Mouse (Mus musculus) hindbrain, embryonic 10.5 days (tissue): ENCODE measurements around the gene Dgkh. TPM values are rescaled to one million over a fixed set of nuclear protein-coding genes. Genes with fewer than 3 reads are reported as not detected.

ENCODE experiments used
- DNase-seq: peaks from one replicate; pipeline ENCODE4 v3.0.0-alpha.2; 2017; ENCODE audit warnings: low spot score
- H3K27ac ChIP-seq: fragments of 300-500 bp; sonication (generic); 2 replicates; pipeline ENCODE4 v1.5.1; 2016; ENCODE audit warnings: mild to moderate bottlenecking, moderate library complexity
- H3K27me3 ChIP-seq: fragments of 300-500 bp; sonication (generic); 2 replicates; pipeline ENCODE4 v1.6.1; 2016; ENCODE audit warnings: mild to moderate bottlenecking; ENCODE audit not compliant: poor library complexity, insufficient read depth, severe bottlenecking
- H3K36me3 ChIP-seq: fragments of 300-500 bp; sonication (generic); 2 replicates; pipeline ENCODE4 v1.6.1; 2016; ENCODE audit warnings: mild to moderate bottlenecking, moderate library complexity
- H3K4me1 ChIP-seq: fragments of 300-500 bp; sonication (generic); replicated peaks from 2 replicates; pipeline ENCODE4 v1.6.1; 2016; ENCODE audit warnings: mild to moderate bottlenecking
- H3K4me3 ChIP-seq: fragments of 300-500 bp; sonication (generic); 2 replicates; pipeline ENCODE4 v1.5.1; 2016; ENCODE audit warnings: mild to moderate bottlenecking, moderate library complexity
- H3K9me3 ChIP-seq: fragments of 300-500 bp; sonication (generic); 2 replicates; pipeline ENCODE4 v1.6.1; 2016; ENCODE audit warnings: mild to moderate bottlenecking, moderate library complexity
- WGBS: fragments of 180-500 bp; shearing (Covaris S2); methylation state at CpG from one replicate; pipeline ENCODE4 v1.1.7; 2016; 5-methylcytosine and 5-hydroxymethylcytosine counted together
- polyA plus RNA-seq: library from polyadenylated mRNA; unstranded; fragments of >200 nt; fragmentation: Nextera tagmentation; extraction: Ambion mirVana; gene quantifications from 2 replicates; pipeline ENCODE4 v1.2.1, GENCODE M21; 2016

Dgkh gene
- polyA plus RNA-seq, 1 experiment from 2014 or later: 0.88 TPM

- Histone ChIP-seq H3K4me3 (no peak overlapping the region), H3K4me1 (peaks cover 6% of the 10 kb centered on the region; the same call in 1 of the 2 replicates), H3K9me3 (no peaks in the 10 kb centered on the region), H3K27ac (no peak overlapping the region), H3K36me3 (no peaks in the 10 kb centered on the region), H3K27me3 (no peaks in the 10 kb centered on the region)
- DNase-seq: no peak
- WGBS: 77% methylated on average over 3 of the region's 3 CpGs
Measured at GRCm38 (mm10) chr14:78705616-78706015, 27.0 kb downstream of the Dgkh start.

- no peak overlapping the region for H3K4me3 ChIP-seq
- 92% methylated on average over 4 of the region's 4 CpGs for WGBS
Measured at GRCm38 (mm10) chr14:78703989-78704388, 28.6 kb downstream of the Dgkh start.

GRCm38 (mm10) chr14:78703361-78703760 lies 29.2 kb downstream of the Dgkh start:
- no peaks in the 10 kb centered on the region for H3K36me3 ChIP-seq
- H3K9me3 ChIP-seq: peaks cover 3% of the 10 kb centered on the region
- WGBS: 85% methylated on average over 6 of the region's 6 CpGs
- H3K27ac ChIP-seq: no peak overlapping the region
- no peak for DNase-seq
- H3K27me3 ChIP-seq: no peaks in the 10 kb centered on the region
- H3K4me1 ChIP-seq: peaks cover 10% of the 10 kb centered on the region; the same call in 1 of the 2 replicates
- H3K4me3 ChIP-seq: no peak overlapping the region

More at GRCm38 (mm10) chr14:78703989-78704388, 28.6 kb downstream of the Dgkh start:
- Histone ChIP-seq H3K9me3 (no peaks in the 10 kb centered on the region), H3K27me3 (no peaks in the 10 kb centered on the region), H3K27ac (no peak overlapping the region), H3K36me3 (no peaks in the 10 kb centered on the region), H3K4me1 (peaks cover 10% of the 10 kb centered on the region; the same call in 1 of the 2 replicates)
- no peak for DNase-seq

GRCm38 (mm10) chr14:78702048-78702447 lies 30.5 kb downstream of the Dgkh start:
- peaks cover 10% of the 10 kb centered on the region; the same call in 1 of the 2 replicates for H3K4me1 ChIP-seq
- no peaks in the 10 kb centered on the region for H3K36me3 ChIP-seq
- no peak overlapping the region for H3K27ac ChIP-seq
- 90% methylated on average over 4 of the region's 4 CpGs for WGBS
- H3K27me3 ChIP-seq: no peaks in the 10 kb centered on the region
- no peak overlapping the region for H3K4me3 ChIP-seq
- H3K9me3 ChIP-seq: peaks cover 4% of the 10 kb centered on the region
- no peak for DNase-seq

- H3K9me3 ChIP-seq: peaks cover 4% of the 10 kb centered on the region
- H3K27ac ChIP-seq: no peak overlapping the region
- DNase-seq: no peak
- no peaks in the 10 kb centered on the region for H3K36me3 ChIP-seq
- peaks cover 10% of the 10 kb centered on the region; the same call in 1 of the 2 replicates for H3K4me1 ChIP-seq
- WGBS: 86% methylated on average over 8 of the region's 8 CpGs
- H3K4me3 ChIP-seq: no peak overlapping the region
- no peaks in the 10 kb centered on the region for H3K27me3 ChIP-seq
Measured at GRCm38 (mm10) chr14:78701501-78701900, 31.1 kb downstream of the Dgkh start.

GRCm38 (mm10) chr14:78701087-78701486 lies 31.5 kb downstream of the Dgkh start:
- Histone ChIP-seq H3K4me3 (no peak overlapping the region), H3K4me1 (peaks cover 10% of the 10 kb centered on the region; the same call in 1 of the 2 replicates), H3K9me3 (peaks cover 4% of the 10 kb centered on the region), H3K27me3 (no peaks in the 10 kb centered on the region), H3K36me3 (no peaks in the 10 kb centered on the region), H3K27ac (no peak overlapping the region)
- no peak for DNase-seq
- 93% methylated on average over 9 of the region's 9 CpGs for WGBS

GRCm38 (mm10) chr14:78699634-78700033 lies 32.9 kb downstream of the Dgkh start:
- no peak overlapping the region for H3K4me3 ChIP-seq
- no peaks in the 10 kb centered on the region for H3K27me3 ChIP-seq
- peaks cover 4% of the 10 kb centered on the region for H3K9me3 ChIP-seq
- no peaks in the 10 kb centered on the region for H3K36me3 ChIP-seq
- H3K4me1 ChIP-seq: peaks cover 4% of the 10 kb centered on the region; the same call in 1 of the 2 replicates
- DNase-seq: no peak
- WGBS: 85% methylated on average over 3 of the region's 3 CpGs
- H3K27ac ChIP-seq: no peak overlapping the region

GRCm38 (mm10) chr14:78699196-78699595 lies 33.4 kb downstream of the Dgkh start:
- Histone ChIP-seq H3K27me3 (no peaks in the 10 kb centered on the region), H3K9me3 (peaks cover 4% of the 10 kb centered on the region), H3K4me3 (no peak overlapping the region), H3K4me1 (peaks cover 4% of the 10 kb centered on the region; the same call in 1 of the 2 replicates), H3K36me3 (no peaks in the 10 kb centered on the region), H3K27ac (no peak overlapping the region)
- no peak for DNase-seq
- WGBS: 87% methylated on average over 5 of the region's 5 CpGs

GRCm38 (mm10) chr14:78694121-78694520 lies 38.5 kb downstream of the Dgkh start:
- WGBS: 88% methylated on average over 8 of the region's 8 CpGs
- H3K36me3 ChIP-seq: no peaks in the 10 kb centered on the region
- no peak for DNase-seq
- no peak overlapping the region for H3K27ac ChIP-seq
- H3K4me3 ChIP-seq: no peak overlapping the region
- H3K27me3 ChIP-seq: no peaks in the 10 kb centered on the region
- H3K9me3 ChIP-seq: peaks cover 4% of the 10 kb centered on the region
- H3K4me1 ChIP-seq: 0 out of 2 replicates have a peak, but pooled peaks cover 4% of the 10 kb centered on the region

GRCm38 (mm10) chr14:78692602-78693001 lies 40.0 kb downstream of the Dgkh start:
- no peak for DNase-seq
- H3K27ac ChIP-seq: no peak overlapping the region
- H3K27me3 ChIP-seq: no peaks in the 10 kb centered on the region
- H3K4me3 ChIP-seq: no peak overlapping the region
- H3K9me3 ChIP-seq: no peaks in the 10 kb centered on the region
- 0 out of 2 replicates have a peak, but pooled peaks cover 4% of the 10 kb centered on the region for H3K4me1 ChIP-seq
- 70% methylated on average over 4 of the region's 4 CpGs for WGBS
- H3K36me3 ChIP-seq: no peaks in the 10 kb centered on the region

GRCm38 (mm10) chr14:78691926-78692487 lies 40.6 kb downstream of the Dgkh start:
- Histone ChIP-seq H3K27ac (no peak overlapping the region), H3K36me3 (no peaks in the 10 kb centered on the region), H3K27me3 (no peaks in the 10 kb centered on the region), H3K4me3 (no peak overlapping the region), H3K4me1 (0 out of 2 replicates have a peak, but pooled peaks cover 4% of the 10 kb centered on the region), H3K9me3 (no peaks in the 10 kb centered on the region)
- 68% methylated on average over 5 of the region's 5 CpGs for WGBS
- DNase-seq: no peak

GRCm38 (mm10) chr14:78690883-78691282 lies 41.7 kb downstream of the Dgkh start:
- Histone ChIP-seq H3K4me1 (0 out of 2 replicates have a peak, but pooled peaks cover 4% of the 10 kb centered on the region), H3K27me3 (no peaks in the 10 kb centered on the region), H3K27ac (no peak overlapping the region), H3K9me3 (no peaks in the 10 kb centered on the region), H3K36me3 (no peaks in the 10 kb centered on the region), H3K4me3 (no peak overlapping the region)
- DNase-seq: no peak
- WGBS: 91% methylated on average over 1 of the region's 1 CpGs

GRCm38 (mm10) chr14:78690387-78690786 lies 42.2 kb downstream of the Dgkh start:
- H3K9me3 ChIP-seq: no peaks in the 10 kb centered on the region
- no peaks in the 10 kb centered on the region for H3K27me3 ChIP-seq
- H3K4me1 ChIP-seq: 0 out of 2 replicates have a peak, but pooled peaks cover 4% of the 10 kb centered on the region
- no peak for DNase-seq
- no peak overlapping the region for H3K4me3 ChIP-seq
- no peak overlapping the region for H3K27ac ChIP-seq
- no peaks in the 10 kb centered on the region for H3K36me3 ChIP-seq
- WGBS: 73% methylated on average over 4 of the region's 4 CpGs
